Mouse (Mus musculus): ENCODE results near the gene Slain2.
"Not testable (repeated sequence)": the region's sequence is repeated elsewhere in the genome, so short reads cannot be mapped to it uniquely, and the experiment has no call there.

Gene Slain2

DNA sequence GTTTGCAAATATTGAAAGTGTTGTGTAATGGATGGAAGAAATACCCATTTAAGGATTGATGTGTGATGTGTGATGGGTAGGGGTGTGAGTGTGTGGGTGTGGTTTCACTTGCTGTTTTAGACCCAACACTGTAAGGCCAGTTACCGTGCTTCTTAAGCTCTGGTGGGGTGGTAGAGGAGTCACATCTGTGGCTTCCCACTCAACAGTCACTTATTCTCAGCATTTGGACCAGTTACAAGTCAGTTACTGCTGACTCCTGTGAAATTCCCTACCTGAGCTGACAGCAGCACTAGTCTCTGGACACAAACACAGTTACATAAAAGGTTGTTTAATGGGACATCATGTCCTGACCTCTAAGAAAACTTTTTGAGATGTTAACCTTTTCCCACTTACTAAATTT, 34.0 kb downstream of the Slain2 start:
- no peak for DNase-seq (ENCODE audit: extremely low spot score, low spot score)

DNA sequence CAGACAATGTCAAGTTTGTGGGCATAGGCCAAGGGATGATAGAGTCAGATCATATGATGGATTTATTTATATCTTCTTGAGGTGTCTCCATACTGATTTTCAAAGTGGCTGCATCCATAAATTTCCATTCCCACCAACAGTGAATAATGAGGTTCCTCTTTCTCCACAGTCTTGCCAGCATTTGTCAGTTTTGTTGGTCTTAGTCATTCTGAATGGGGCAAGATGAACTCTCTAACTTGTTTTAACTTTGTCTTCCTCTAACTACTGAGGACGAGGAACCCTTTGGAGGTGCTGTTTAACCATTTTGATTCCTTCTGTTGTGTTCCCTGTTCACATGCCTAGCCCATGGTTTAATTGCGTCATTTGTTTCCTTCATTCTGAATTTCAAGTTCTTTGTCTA, 36.1 kb downstream of the Slain2 start:
- DNase-seq (ENCODE audit: extremely low spot score, low spot score): no peak

DNA sequence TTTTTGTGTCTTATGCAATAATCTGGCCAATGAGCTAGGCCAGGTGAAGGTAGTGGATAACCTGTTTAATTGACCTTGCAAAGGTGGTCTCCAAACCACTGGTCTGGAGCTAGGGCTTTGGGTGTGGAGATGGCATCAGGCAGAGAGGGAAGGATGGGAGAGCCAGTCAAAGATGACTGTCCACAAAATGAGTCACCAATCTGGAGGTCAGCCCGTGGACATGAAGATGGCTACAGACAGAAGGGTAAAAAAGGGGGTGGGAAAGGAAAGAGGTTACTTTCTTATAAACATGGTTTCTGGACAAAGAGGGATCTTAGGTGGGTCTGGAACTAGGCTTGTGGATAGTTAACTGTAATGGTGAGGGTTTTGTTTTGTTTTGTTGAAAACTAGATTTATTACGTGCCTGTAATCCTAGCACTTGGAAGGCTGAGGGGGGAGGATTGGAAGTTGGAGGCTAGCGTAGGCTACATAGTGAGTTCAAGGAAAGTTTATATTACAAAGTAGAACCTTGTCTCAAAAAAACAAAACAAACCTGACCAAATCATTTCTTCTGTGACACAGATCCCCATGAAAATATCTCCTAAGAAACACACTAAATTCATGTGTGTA, 40.0 kb downstream of the Slain2 start:
- no peak for DNase-seq (ENCODE audit: extremely low spot score, low spot score)

DNA sequence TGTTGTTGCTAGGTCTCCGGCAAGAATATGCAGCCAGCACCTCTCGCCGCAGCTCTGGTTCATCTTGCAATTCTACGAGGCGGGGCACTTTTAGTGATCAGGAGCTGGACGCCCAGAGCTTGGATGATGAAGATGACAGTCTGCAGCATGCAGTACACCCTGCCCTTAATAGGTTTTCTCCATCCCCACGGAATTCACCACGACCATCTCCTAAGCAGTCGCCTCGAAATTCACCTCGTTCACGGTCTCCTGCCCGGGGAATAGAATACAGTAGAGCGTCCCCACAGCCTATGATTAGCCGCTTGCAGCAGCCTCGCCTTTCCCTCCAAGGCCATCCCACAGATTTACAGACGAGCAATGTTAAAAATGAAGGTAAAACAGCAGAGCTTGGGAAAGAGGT, 43.2 kb downstream of the Slain2 start:
- DNase-seq (ENCODE audit: extremely low spot score, low spot score): no peak

DNA sequence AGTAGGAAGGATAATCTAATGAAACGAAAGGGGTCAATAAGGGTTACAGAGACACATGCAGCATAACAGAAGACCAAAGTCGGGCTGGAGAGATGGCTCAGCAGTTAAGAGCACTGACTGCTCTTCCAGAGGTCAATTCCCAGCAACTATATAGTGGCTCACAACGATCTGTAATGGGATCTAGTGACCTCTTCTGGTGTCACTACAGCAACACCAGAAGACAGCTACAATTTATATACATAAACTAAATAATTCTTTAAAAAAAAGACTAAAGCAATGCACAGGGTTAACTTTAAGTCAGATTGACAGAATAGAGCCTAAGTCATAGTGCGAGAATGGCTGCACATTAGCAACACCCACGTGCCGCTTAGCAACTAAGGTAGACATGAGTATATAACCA, 46.0 kb downstream of the Slain2 start:
- no peak for DNase-seq (ENCODE audit: extremely low spot score, low spot score)

DNA sequence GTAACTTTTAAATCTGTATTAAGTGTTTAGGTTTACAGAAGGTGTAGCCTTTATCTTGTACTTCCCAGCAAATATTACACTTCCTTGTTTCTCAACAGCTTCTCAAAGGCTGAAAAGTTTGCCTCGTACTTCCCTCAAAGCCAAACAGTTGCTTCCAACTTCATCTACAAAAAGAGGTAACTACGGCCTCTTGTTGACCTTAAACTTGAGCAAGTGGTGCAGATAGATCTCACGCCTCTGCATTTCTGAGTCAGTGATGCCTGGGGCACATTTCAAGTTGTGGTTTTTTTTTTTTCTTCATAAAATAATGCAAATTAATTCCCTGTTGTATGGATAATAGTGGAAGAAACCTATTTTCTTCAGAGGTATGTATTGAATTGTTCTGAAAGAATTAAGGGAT, 51.6 kb downstream of the Slain2 start:
- DNase-seq (ENCODE audit: extremely low spot score, low spot score): no peak

DNA sequence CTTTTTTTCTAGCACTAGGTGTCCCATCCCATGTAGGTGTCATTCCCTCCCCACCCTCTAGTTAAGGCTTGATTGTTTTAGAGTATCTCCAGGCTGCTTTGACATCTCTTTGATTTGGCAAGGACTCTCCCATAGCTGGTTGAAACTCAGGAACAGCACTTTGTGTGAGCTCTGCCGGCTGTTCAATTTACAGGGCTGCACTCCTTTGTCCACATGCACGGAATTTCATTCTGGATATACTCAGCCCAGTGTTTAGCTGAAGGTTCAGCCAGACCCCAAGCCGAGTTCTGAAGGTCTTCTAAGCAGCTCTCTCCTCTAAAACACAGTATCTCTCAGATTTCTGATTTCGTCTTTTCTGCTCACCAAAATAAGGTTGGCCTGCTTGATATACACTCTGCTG, 58.3 kb downstream of the Slain2 start:
- no peak for DNase-seq (ENCODE audit: extremely low spot score, low spot score)

DNA sequence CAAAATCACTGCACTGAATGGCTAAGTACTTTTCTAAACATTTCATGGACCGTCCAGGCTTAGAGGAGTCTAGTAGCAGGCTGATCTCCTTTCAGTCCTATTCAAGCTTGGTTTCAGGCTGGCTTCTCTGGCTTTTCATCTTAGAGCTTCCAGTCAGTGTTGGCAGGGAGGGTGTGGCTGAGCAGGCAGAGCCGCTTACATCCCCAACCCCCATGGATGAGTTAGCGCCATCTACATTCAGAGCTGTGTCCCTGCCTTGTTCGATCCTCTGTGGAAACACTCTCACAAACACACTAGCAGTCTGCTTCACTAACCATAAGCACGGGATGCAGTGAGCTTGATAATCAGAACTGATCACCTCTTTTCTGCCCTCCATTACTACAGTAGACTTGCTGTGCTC, 58.8 kb downstream of the Slain2 start:
- DNase-seq (ENCODE audit: extremely low spot score, low spot score): no peak

DNA sequence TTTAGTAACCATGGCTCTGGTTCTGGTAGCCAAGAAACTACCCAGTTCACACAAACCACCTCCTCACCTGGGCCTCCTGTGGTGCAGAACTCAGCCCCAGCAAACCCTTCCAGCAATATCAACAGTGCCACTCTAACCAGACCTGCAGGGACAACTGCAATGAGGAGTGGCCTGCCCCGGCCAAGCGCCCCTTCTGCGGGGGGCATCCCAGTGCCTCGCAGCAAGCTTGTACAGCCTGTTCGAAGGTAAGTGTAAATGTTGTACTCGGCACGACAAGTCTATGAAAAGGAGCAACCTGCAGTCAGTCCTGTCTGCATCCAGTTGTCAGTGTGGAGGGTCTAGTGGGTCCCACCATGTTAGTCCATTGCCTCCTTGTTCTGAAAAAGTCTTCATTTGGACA, 60.5 kb downstream of the Slain2 start, which contains the start of gene Gm10135:
Gene Gm10135, minus strand, starts transcription at position 101 of the 400 bp plus-strand sequence.
- no peak for DNase-seq (ENCODE audit: extremely low spot score, low spot score)

DNA sequence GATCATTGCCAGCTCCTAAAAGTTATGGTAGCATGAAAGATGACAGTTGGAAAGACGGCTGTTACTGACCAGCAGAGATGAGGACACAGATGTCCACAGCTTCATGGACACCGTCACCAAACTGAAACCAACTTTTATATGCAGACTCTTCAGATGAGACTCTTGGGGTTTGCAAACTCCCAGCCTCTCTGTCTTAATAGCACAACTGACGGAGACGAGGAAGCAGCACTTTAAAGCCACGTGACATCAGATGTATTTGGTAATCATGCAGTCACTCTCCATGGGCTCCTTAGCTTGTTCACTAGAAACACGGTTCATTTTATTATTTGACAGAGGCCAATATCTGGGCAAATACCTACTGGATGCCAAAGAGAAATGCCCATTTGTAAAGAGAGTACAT, 61.9 kb downstream of the Slain2 start:
- no peak for DNase-seq (ENCODE audit: extremely low spot score, low spot score)

DNA sequence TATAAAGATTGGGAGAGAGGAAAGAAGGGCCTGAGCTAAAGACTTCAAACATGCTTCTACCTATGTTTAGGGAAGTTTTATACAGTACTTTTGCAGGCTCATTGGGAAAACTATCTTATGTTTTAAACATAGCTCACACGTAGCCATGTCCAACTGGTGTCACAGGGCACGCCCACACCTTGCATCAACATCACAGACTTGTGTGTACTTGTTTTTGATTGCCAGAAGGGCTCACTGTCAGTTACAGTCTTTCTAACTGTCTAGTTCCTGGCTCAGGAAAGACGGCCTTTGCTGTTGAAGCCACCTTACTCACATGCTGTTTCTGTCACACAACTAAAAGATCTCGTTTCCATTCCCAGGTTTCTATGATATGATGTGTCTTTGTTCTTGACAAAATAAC, 62.4 kb downstream of the Slain2 start:
- DNase-seq (ENCODE audit: extremely low spot score, low spot score): no peak

DNA sequence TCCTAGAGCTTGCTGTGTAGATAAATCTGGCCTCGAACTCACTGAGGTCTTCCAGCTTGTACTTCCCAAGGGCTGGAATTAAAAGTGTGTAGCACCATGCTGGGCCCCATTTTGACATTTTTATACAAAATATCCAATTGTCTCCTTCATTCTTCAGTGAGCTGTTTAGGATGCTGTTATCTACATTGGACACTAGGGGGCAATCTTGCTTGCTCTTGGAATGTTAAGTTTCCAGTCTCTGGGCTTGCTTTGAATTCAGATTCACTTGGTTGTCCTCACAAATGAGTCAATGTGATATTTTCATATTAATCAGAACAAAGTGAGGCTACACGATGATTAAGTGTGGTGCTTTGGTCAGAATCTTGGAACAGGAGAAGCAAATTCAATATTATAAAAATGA, 70.0 kb downstream of the Slain2 start:
- DNase-seq (ENCODE audit: extremely low spot score, low spot score): no peak

DNA sequence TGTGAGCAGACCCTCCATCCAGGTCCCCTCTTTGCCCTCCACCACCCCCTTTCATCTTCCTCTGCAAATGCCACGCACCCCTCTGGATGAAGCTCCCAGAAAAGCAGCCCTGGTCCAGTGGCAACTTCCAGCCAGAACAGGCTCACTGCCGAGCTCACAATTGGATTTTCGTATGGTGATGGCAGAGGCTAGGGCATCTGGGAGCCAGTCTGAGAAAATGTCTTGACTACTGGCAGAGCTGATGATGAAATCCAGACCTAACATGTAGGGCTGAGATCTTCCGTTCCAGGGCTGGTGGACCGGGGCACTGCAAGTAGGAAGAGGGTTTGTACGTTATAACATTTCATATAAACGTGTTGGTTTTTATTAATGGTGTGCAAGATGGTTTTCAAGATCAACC, 73.7 kb downstream of the Slain2 start:
- no peak for DNase-seq (ENCODE audit: extremely low spot score, low spot score)

DNA sequence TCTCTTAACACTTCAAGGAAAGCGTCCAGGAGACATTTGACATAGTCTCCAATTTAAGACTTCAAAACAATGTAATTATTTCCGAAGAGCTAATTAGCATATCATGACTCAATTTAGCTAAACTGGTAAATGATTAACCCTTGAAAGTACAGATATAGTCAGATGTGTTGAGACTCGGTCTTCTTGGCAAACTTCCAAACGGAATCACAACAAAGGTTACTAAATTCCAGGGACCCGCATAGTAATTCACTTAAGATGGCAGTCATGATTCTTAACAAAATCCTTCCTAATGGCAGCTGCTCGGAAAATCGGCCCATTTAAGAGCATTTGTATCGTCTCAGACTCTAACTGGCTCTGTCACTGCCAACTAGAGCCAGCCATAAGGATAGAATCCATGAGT, 75.7 kb downstream of the Slain2 start:
- no peak for DNase-seq (ENCODE audit: extremely low spot score, low spot score)

DNA sequence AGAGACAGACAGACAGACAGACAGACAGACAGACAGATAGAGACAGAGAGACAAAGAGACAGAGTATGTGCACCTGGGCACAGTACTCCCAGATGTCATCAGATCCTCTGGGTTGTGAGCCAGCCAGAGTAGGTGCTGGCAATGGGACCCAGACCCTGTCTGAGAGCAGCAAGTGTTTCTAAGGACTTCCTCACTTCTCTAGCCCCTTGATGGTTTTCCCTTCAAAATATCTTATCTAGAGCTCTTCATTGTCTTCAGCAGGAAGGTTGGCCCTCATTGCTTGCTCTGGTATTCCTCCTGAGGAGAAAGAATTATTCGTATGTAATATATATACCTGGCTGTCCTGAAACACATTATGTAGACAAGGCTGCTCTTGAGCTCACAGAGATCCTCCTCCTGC, 78.4 kb downstream of the Slain2 start:
- no peak for DNase-seq (ENCODE audit: extremely low spot score, low spot score)

DNA sequence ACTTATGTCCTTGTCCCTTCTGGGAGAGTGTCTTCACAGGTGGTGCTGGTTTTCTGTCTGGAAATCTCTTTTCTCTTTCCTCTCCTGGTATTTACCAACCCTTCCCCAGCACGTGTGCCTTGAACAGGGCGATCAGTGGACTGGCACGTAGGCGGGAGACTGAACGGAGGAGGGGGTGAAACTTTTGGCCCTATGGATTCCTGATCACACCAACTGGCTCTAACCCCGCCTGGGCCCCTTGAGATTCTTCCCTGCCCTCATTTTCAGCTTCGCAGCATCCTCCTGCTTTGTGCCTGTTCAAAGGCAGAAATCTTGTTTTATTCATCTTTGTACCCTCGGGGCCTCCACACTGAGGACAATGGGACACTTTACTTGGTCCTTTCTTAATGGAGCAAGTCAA, 80.3 kb downstream of the Slain2 start:
- DNase-seq (ENCODE audit: extremely low spot score, low spot score): no peak

DNA sequence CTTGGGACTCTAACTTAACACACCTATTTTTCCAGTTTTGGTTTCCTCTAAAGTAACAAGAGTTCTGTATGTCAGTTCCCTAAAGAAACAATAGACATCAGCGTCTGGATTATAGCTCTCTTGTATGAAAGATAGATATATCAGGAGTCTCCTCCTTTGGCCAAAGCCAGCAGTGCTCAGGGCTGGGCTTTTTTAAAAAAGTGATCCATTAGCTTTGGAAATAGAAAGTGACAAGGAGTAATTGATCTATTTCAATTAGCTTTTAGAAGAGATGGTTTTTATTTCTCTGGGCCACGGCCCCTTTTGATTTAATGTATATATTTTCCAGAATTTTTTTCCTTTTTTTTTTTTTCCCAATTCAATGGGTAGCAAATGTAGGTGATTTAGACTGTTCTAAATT, 80.8 kb downstream of the Slain2 start:
- no peak for DNase-seq (ENCODE audit: extremely low spot score, low spot score)

DNA sequence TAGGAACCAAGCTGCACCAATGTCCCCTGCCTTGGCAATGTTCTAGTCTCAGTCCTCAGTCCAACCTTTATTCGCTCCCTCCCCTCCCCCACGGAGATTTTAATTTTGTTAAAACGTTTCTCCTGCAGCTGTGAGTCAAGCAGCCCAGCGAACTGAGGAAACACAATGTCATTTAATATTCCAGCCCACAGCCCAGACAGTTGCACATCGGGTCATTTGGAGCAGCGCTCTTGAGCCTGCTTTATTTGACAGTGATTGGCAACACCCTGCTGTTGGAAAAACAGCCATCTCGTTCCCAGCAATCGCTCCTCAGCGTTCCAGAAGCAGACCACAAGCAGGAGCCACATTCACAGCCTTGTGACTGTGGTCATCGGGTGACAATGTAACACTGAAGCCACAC, 81.3 kb downstream of the Slain2 start:
- DNase-seq (ENCODE audit: extremely low spot score, low spot score): no peak

DNA sequence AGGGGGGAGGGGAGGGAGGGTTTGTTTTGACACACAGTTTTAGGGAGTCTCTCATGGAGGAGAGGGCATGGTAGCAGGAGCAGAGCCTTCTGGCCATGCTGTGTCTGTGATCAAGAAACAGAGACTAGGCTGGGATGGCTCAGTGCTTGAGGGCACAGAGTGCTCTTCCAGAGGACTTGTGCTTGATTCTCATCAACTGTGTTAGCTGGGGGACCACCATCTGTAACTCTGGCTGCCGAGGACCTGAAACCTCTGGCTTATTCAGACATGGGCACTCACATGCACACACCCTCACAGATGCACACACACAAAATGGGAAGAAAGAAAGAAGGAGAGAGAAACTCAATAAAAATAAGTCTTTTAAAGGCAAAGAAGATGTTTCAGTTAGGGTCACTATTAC, 84.4 kb downstream of the Slain2 start:
- not testable (repeated sequence) for DNase-seq (ENCODE audit: extremely low spot score, low spot score)

DNA sequence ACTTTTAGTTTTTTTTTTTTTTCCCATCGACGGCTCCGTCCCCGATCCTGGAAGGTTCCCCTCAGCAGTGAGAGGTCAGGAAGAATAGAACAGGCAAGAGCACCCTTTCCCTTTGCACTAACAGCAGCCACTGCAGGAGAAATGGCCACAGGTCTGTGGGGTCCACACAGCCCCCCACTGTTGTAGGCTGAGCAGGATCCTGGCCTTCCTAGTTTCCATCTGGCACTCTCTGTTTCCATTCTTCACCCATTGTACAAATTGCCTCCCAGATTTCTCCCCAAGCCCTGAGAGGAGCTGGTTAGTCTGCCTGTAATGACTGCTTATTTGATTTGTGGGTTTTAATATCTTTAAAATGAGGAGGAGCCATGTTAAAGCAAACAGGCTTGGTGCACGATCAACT, 89.9 kb downstream of the Slain2 start:
- no peak for DNase-seq (ENCODE audit: extremely low spot score, low spot score)

DNA sequence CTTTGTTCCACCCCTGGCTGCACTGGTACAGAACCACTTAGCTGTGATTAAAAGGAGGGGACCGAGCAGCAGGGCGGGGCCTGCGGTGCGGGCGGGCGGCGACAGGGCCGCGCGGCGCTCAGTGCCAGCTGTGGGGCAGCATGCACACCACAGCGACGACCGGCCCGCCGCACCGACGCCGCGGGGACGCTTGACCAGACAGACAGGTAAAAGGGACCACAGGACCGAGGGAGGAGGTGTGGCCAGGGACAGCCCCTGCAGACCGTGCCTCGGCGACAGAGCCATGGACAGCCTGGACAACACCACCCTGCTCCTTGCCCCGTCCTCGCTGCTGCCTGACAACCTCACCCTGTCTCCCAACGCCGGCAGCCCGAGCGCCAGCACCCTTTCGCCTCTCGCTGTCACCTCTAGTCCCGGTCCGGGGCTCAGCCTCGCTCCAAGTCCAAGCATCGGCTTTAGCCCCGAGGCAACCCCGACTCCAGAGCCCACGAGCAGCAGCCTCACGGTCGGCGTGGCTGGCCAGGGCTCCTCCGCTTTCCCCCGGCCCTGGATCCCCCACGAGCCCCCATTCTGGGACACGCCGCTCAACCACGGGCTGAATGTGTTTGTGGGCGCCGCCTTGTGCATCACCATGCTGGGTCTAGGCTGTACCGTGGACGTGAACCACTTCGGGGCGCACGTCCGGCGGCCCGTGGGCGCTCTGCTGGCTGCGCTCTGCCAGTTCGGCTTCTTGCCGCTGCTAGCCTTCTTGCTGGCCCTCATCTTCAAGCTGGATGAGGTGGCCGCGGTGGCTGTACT, 92.9 kb downstream of the Slain2 start, which contains the start of gene Slc10a4:
Gene Slc10a4, plus strand, starts transcription at position 100 of the 798 bp plus-strand sequence.
- peak; percentile 48 for DNase-seq (ENCODE audit: extremely low spot score, low spot score)

DNA sequence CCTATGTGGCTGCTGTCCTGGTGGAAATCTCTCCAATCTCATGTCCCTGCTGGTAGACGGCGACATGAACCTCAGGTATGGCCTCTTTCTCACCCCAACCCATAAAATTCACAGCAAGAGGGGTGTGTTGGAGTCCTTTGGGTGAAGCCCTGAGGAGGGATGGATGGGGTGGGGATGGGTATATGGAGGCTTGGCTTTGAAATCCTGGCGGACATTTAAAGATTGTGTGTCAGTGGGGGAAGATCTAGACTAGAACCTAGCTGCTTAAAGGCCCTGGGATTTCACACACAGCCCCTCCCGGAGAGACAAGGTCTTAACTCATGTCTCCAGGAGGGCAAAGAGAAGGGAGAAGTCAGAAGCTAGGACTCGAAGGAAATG, 93.5 kb downstream of the Slain2 start:
- no peak for DNase-seq (ENCODE audit: extremely low spot score, low spot score)

DNA sequence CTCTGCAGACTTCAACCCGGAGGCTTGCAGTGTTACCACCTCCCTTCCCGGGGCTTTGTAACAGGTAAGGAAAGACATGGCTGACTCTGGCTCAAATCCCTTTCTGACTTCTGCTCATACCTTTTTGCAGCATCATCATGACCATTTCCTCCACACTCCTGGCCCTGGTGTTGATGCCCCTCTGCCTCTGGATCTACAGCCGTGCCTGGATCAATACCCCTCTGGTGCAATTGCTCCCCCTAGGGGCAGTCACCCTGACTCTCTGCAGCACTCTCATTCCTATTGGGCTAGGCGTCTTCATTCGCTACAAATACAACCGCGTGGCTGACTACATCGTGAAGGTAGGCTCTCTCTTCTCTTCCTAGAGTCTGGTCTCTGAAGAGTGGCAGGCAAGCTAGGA, 94.1 kb downstream of the Slain2 start:
- DNase-seq (ENCODE audit: extremely low spot score, low spot score): not testable (repeated sequence)
